Mouse (Mus musculus) CH12.LX (cell line): ENCODE data around the gene Mrpl20. TPM values are rescaled to one million over a fixed set of nuclear protein-coding genes. Genes with fewer than 3 reads are reported as not detected.

ENCODE experiments used
- DNase-seq: peaks from one replicate; pipeline ENCODE4 v3.0.0-alpha.2; 2013; ENCODE audit errors: extremely low read depth
- H3K27ac ChIP-seq: 2 replicates; pipeline ENCODE4 v1.5.1; 2012; ENCODE audit warnings: low read depth, mild to moderate bottlenecking, control low read depth, moderate library complexity; ENCODE audit not compliant: insufficient read depth
- H3K27me3 ChIP-seq: replicated peaks from 2 replicates; pipeline ENCODE3; 2012; ENCODE audit warnings: inconsistent platforms
- H3K36me3 ChIP-seq, 2 experiments: replicated peaks in 1 of 2; 2 replicates each; pipeline versions ENCODE3 to v1.6.1; 2012; ENCODE audit warnings: inconsistent platforms in 1 of 2, low read length in 1 of 2, mild to moderate bottlenecking in 1 of 2, mixed read lengths in 1 of 2, moderate library complexity in 1 of 2; ENCODE audit not compliant: control insufficient read depth in 1 of 2, insufficient read depth in 1 of 2
- H3K4me1 ChIP-seq, 2 experiments: 2 replicates each; pipeline ENCODE4 v1.6.1; 2012; ENCODE audit warnings: inconsistent platforms in 1 of 2, moderate library complexity in 1 of 2; ENCODE audit not compliant: insufficient read depth in 2 of 2, control insufficient read depth in 1 of 2
- H3K4me2 ChIP-seq: 2 replicates; pipeline ENCODE4 v1.6.1; 2012; ENCODE audit warnings: low read depth, mild to moderate bottlenecking, control low read depth; ENCODE audit not compliant: poor library complexity, insufficient read depth, severe bottlenecking
- H3K4me3 ChIP-seq, 3 experiments: fragments of 150-350 bp in 1 of 3; sonication (generic) in 1 of 3; replicated peaks in 1 of 3; 2 replicates each; pipeline versions ENCODE3 to v1.5.1; 2011 to 2012; ENCODE audit warnings: low read depth in 2 of 3, low read length in 2 of 3, mild to moderate bottlenecking in 2 of 3, moderate library complexity in 2 of 3, control low read depth in 1 of 3, improper control_type of control experiment in 1 of 3, inconsistent platforms in 1 of 3, mixed read lengths in 1 of 3; ENCODE audit not compliant: poor library complexity in 1 of 3
- H3K79me2 ChIP-seq: replicated peaks from 2 replicates; pipeline ENCODE4 v1.6.1; 2012; ENCODE audit warnings: mild to moderate bottlenecking, moderate library complexity; ENCODE audit not compliant: control insufficient read depth, poor library complexity, insufficient read depth, severe bottlenecking; ENCODE audit errors: extremely low read depth
- H3K9ac ChIP-seq: 2 replicates; pipeline ENCODE4 v1.6.1; 2012; ENCODE audit warnings: low read depth, mild to moderate bottlenecking, control low read depth, moderate library complexity; ENCODE audit not compliant: insufficient read depth
- H3K9me3 ChIP-seq: replicated peaks from 2 replicates; pipeline ENCODE3; 2012; ENCODE audit warnings: low read length, inconsistent platforms, mixed read lengths
- BHLHE40 ChIP-seq: IDR thresholded peaks from 2 replicates; pipeline ENCODE4 v1.6.1; 2011; ENCODE audit warnings: mild to moderate bottlenecking, low read depth, low read length, improper control_type of control experiment
- CHD2 ChIP-seq: IDR thresholded peaks from 2 replicates; pipeline ENCODE4 v1.6.1; 2011; ENCODE audit warnings: low read length, improper control_type of control experiment
- CTCF ChIP-seq, 2 experiments: IDR thresholded peaks in 1 of 2; conservative IDR thresholded peaks in 1 of 2; 2 replicates each; pipeline ENCODE4 v1.5.1; 2011 to 2012; ENCODE audit warnings: low read depth in 2 of 2, low read length in 2 of 2, improper control_type of control experiment in 1 of 2, inconsistent platforms in 1 of 2, mild to moderate bottlenecking in 1 of 2, moderate library complexity in 1 of 2
- EP300 ChIP-seq: IDR thresholded peaks from 2 replicates; pipeline ENCODE4 v1.6.1; 2011; ENCODE audit warnings: low read length, improper control_type of control experiment
- ETS1 ChIP-seq: conservative IDR thresholded peaks from 2 replicates; pipeline ENCODE4 v1.6.1; 2012; ENCODE audit warnings: low read depth, mild to moderate bottlenecking, inconsistent platforms, low read length, improper control_type of control experiment, moderate library complexity
- IRF4 ChIP-seq: IDR thresholded peaks from 2 replicates; pipeline ENCODE4 v1.6.1; 2014; ENCODE audit warnings: low read depth, mild to moderate bottlenecking, inconsistent platforms, low read length, improper control_type of control experiment
- KAT2A ChIP-seq: IDR thresholded peaks from 2 replicates; pipeline ENCODE4 v1.6.1; 2012; ENCODE audit warnings: low read length, improper control_type of control experiment, inconsistent platforms; ENCODE audit not compliant: insufficient replicate concordance
- MAX ChIP-seq: IDR thresholded peaks from 2 replicates; pipeline ENCODE4 v1.6.1; 2011; ENCODE audit warnings: low read length, improper control_type of control experiment
- MAZ ChIP-seq: IDR thresholded peaks from 2 replicates; pipeline ENCODE4 v1.6.1; 2012; ENCODE audit warnings: low read depth, mild to moderate bottlenecking, inconsistent platforms, low read length, improper control_type of control experiment, moderate library complexity
- MEF2A ChIP-seq: IDR thresholded peaks from 2 replicates; pipeline ENCODE4 v1.6.1; 2014; ENCODE audit warnings: low read depth, mild to moderate bottlenecking, inconsistent platforms, low read length, improper control_type of control experiment, borderline replicate concordance
- MYC ChIP-seq: IDR thresholded peaks from 2 replicates; pipeline ENCODE4 v1.6.1; 2011; ENCODE audit warnings: low read depth, mild to moderate bottlenecking, improper control_type of control experiment, low read length
- NELFE ChIP-seq: IDR thresholded peaks from 2 replicates; pipeline ENCODE4 v1.6.1; 2011; ENCODE audit warnings: low read depth, low read length, improper control_type of control experiment
- NRF1 ChIP-seq: IDR thresholded peaks from 2 replicates; pipeline ENCODE4 v1.6.1; 2014; ENCODE audit warnings: low read depth, mild to moderate bottlenecking, inconsistent platforms, low read length, improper control_type of control experiment, moderate library complexity
- POLR2A ChIP-seq: IDR thresholded peaks from 2 replicates; pipeline ENCODE4 v1.6.1; 2011; ENCODE audit warnings: low read depth, mild to moderate bottlenecking, improper control_type of control experiment, low read length
- RAD21 ChIP-seq: IDR thresholded peaks from 2 replicates; pipeline ENCODE4 v1.6.1; 2011; ENCODE audit warnings: low read depth, mild to moderate bottlenecking, low read length, improper control_type of control experiment, moderate library complexity
- RCOR1 ChIP-seq: conservative IDR thresholded peaks from 2 replicates; pipeline ENCODE4 v1.6.1; 2012; ENCODE audit warnings: low read depth, mild to moderate bottlenecking, inconsistent platforms, low read length, improper control_type of control experiment
- USF2 ChIP-seq: conservative IDR thresholded peaks from 2 replicates; pipeline ENCODE4 v1.6.1; 2011; ENCODE audit warnings: low read depth, low read length, improper control_type of control experiment
- ZC3H11A ChIP-seq: IDR thresholded peaks from 2 replicates; pipeline ENCODE4 v1.6.1; 2012; ENCODE audit warnings: low read depth, mild to moderate bottlenecking, inconsistent platforms, low read length, improper control_type of control experiment
- ZKSCAN1 ChIP-seq: IDR thresholded peaks from 2 replicates; pipeline ENCODE4 v1.6.1; 2012; ENCODE audit warnings: low read depth, inconsistent platforms, low read length, improper control_type of control experiment, borderline replicate concordance
- ZMIZ1 ChIP-seq: IDR thresholded peaks from 2 replicates; pipeline ENCODE4 v1.6.1; 2012; ENCODE audit warnings: low read depth, mild to moderate bottlenecking, inconsistent platforms, low read length, improper control_type of control experiment
- dilution Hi-C: fragments of 300-500 bp; cut with MboI; formaldehyde crosslinking; loops from 2 replicates; pipeline ENCODE4 v1.14.3; 2020; ENCODE audit warnings: low sequenced_read_pairs; ENCODE audit not compliant: extremely low pct_unique_long_range_greater_than_20kb, extremely low pct_ligation_motif_present
- in situ Hi-C: fragments of 300-500 bp; cut with MboI; formaldehyde crosslinking; loops from 3 replicates; pipeline ENCODE4 v1.14.3; 2019; ENCODE audit warnings: low sequenced_read_pairs, low pct_ligation_motif_present, low pct_unique_long_range_greater_than_20kb, mixed read lengths
- polyA plus RNA-seq: library from polyadenylated mRNA; unstranded; fragments of >175 nt; gene quantifications from 2 replicates; pipeline ENCODE4 v1.2.1, GENCODE M21; 2012; ENCODE audit warnings: low read depth; ENCODE audit not compliant: insufficient read length
- total RNA-seq, 2 experiments: library from RNA; depleted of rRNA; stranded (reverse); fragments of 300-350 nt in 1 of 2; fragments of >200 nt in 1 of 2; gene quantifications; 2 replicates each; pipeline ENCODE4 v1.2.3; 2012 to 2014

Gene Mrpl20
- total and polyA plus RNA-seq, 3 experiments = 146 to 230 (median 193) TPM

- H3K9ac ChIP-seq = peak overlapping the region; percentile 71
- peaks cover 3% of the 10 kb centered on the region for H3K9me3 ChIP-seq
- peak overlapping the region; percentile 90 for H3K4me2 ChIP-seq
- H3K79me2 ChIP-seq = 0 out of 2 replicates have a peak, but pooled peaks cover under 1% of the 10 kb centered on the region
- peak overlapping the region; percentile 65 for H3K27ac ChIP-seq
- H3K4me1 ChIP-seq = peaks cover 20 to 36% of the 10 kb centered on the region in 2 experiments
- in situ Hi-C loops = loop anchor here (5.0 to 10.0 kb wide), 2 partner anchors 39 to 106 kb away; partner anchors contain the start of gene Ube2j2
- dilution Hi-C loops = no loop called here
- no peaks in the 10 kb centered on the region for H3K27me3 ChIP-seq
- peaks cover 18 to 33% of the 10 kb centered on the region in 2 experiments for H3K36me3 ChIP-seq
- TF ChIP-seq ZMIZ1 (no peak), CHD2 (no peak), RAD21 (no peak), MAZ (no peak), MEF2A (no peak), ZC3H11A (no peak), EP300 (no peak), IRF4 (no peak), RCOR1 (no peak)
- H3K4me3 ChIP-seq = peak overlapping the region in 1 of 3 experiments; percentile 5
- no peak for DNase-seq
Observed at GRCm38 (mm10) chr4:155838187-155839153, 35.8 kb downstream of the Mrpl20 start.

DNA sequence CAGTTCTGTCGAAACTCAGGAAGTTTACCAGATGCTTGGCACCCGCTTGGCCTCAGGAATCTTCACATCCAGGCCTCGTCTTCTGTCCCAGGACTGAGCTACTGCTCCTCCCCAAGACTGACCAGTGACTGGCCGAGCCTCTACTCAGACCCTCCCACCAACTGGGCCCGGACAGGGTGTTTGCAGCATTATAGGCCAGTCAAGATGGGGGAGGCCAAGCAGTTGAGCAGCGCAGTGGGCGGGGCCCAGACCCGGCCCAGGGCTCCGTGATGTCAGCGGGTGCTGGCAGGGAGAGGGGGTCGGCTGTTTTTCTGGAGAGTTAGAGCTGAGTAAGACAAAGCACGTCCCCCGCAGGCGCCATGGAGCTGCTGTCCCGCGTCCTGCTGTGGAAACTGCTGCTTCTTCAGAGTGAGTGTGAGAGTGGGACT, 36.8 kb downstream of the Mrpl20 start, which contains the start of gene Mxra8:
TSS of gene Mxra8 (plus strand) at position 198 of the 428 bp plus-strand sequence.
- peak; percentile 61 for DNase-seq
- Histone ChIP-seq H3K9me3 (peaks cover 3% of the 10 kb centered on the region), H3K27ac (peak within 1 kb of the TSS; percentile 65), H3K4me3 (peak within 1 kb of the TSS; percentile 43 to 76 (median 68)), H3K27me3 (no peaks in the 10 kb centered on the region), H3K4me1 (peaks cover 18 to 28% of the 10 kb centered on the region in 2 experiments), H3K79me2 (no peaks in the 10 kb centered on the region), H3K4me2 (peak within 1 kb of the TSS; percentile 90), H3K36me3 (peaks cover 17 to 29% of the 10 kb centered on the region in 2 experiments), H3K9ac (peak within 1 kb of the TSS; percentile 71)
- no peak; the same call in 1 of the 2 replicates for TF ChIP-seq IRF4
- 0 out of 2 replicates have a peak, but pooled peaks have one; percentile 3 for TF ChIP-seq KAT2A
- TF ChIP-seq NRF1 = peak; percentile 13; the same call in 1 of the 2 replicates
- peak; percentile 61 for TF ChIP-seq POLR2A
- no peak for TF ChIP-seq USF2
- no peak for TF ChIP-seq MYC
- no peak for TF ChIP-seq CTCF (conservative IDR thresholded peaks at IDR 0.05 in 1 of 2, IDR thresholded peaks at IDR 0.05 in 1 of 2; ENCODE audit: low read depth in 2 of 2, low read length in 2 of 2)
- TF ChIP-seq MEF2A = peak; percentile 16; the same call in 1 of the 2 replicates
- TF ChIP-seq BHLHE40 = no peak; the same call in 1 of the 2 replicates
- no peak for TF ChIP-seq ETS1
- no peak; the same call in none of the 2 replicates for TF ChIP-seq CHD2
- no peak for TF ChIP-seq ZKSCAN1
- TF ChIP-seq MAX = no peak
- peak; percentile 49; the same call in 1 of the 2 replicates for TF ChIP-seq MAZ
- TF ChIP-seq NELFE = peak; percentile 54; the same call in 1 of the 2 replicates
- TF ChIP-seq ZMIZ1 = peak; percentile 45; the same call in 1 of the 2 replicates
- dilution Hi-C loops = no loop called here
- in situ Hi-C loops = loop anchor here (5.0 to 10.0 kb wide), 2 partner anchors 38 to 105 kb away; partner anchors contain the start of gene Ube2j2
